Mouse (Mus musculus) heart, embryonic 12.5 days (tissue): ENCODE data around the gene Tmem41a. TPM values are rescaled to one million over a fixed set of nuclear protein-coding genes. Genes with fewer than 3 reads are reported as not detected.
"Not testable (repeated sequence)": the region's sequence is repeated elsewhere in the genome, so short reads cannot be mapped to it uniquely, and the experiment has no call there.

Source experiments
- ATAC-seq: fragments of 200-750 bp; cut with Nextera tagmentation; 2 replicates; pipeline ENCODE4 v1.8.0; 2017; ENCODE audit warnings: moderate TSS enrichment, moderate library complexity; ENCODE audit not compliant: insufficient number of reproducible peaks, low FRiP score
- H3K27ac ChIP-seq: fragments of 300-500 bp; sonication (generic); 2 replicates; pipeline ENCODE4 v1.5.1; 2016; ENCODE audit warnings: mild to moderate bottlenecking, moderate library complexity; ENCODE audit not compliant: poor library complexity, severe bottlenecking
- H3K27me3 ChIP-seq: fragments of 300-500 bp; sonication (generic); replicated peaks from 2 replicates; pipeline ENCODE4 v1.6.1; 2016; ENCODE audit warnings: mild to moderate bottlenecking, moderate library complexity
- H3K36me3 ChIP-seq: fragments of 300-500 bp; sonication (generic); 2 replicates; pipeline ENCODE4 v1.6.1; 2016; ENCODE audit warnings: mild to moderate bottlenecking, moderate library complexity
- H3K4me1 ChIP-seq: fragments of 300-500 bp; sonication (generic); replicated peaks from 2 replicates; pipeline ENCODE4 v1.6.1; 2016; ENCODE audit warnings: mild to moderate bottlenecking
- H3K4me2 ChIP-seq: fragments of 300-500 bp; sonication (generic); 2 replicates; pipeline ENCODE4 v1.6.1; 2016; ENCODE audit warnings: mild to moderate bottlenecking, moderate library complexity
- H3K4me3 ChIP-seq: fragments of 300-500 bp; sonication (generic); 2 replicates; pipeline ENCODE4 v1.5.1; 2016; ENCODE audit warnings: mild to moderate bottlenecking
- H3K9ac ChIP-seq: fragments of 300-500 bp; sonication (generic); 2 replicates; pipeline ENCODE4 v1.6.1; 2016; ENCODE audit warnings: mild to moderate bottlenecking, moderate library complexity
- H3K9me3 ChIP-seq: fragments of 300-500 bp; sonication (generic); replicated peaks from 2 replicates; pipeline ENCODE4 v1.6.1; 2016; ENCODE audit warnings: mild to moderate bottlenecking, moderate library complexity
- WGBS: fragments of 180-500 bp; shearing (Covaris S2); methylation state at CpG from one replicate; pipeline ENCODE4 v1.1.7; 2016; 5-methylcytosine and 5-hydroxymethylcytosine counted together
- polyA plus RNA-seq: library from polyadenylated mRNA; unstranded; fragments of >200 nt; fragmentation: Nextera tagmentation; extraction: Ambion mirVana; gene quantifications from 2 replicates; pipeline ENCODE4 v1.2.1, GENCODE M21; 2016

Tmem41a gene
- polyA plus RNA-seq, result 37.6 and 37.8 TPM in 2 replicates

GRCm38 (mm10) chr16:21946761-21947715, at the start of gene Tmem41a:
Gene Tmem41a, minus strand, starts transcription at chr16:21947552.
- H3K36me3 ChIP-seq, result 0 out of 2 replicates have a peak, but pooled peaks cover 4% of the 10 kb centered on the region
- H3K9ac ChIP-seq, result peak within 1 kb of the TSS; percentile 80
- peak; percentile 95 for ATAC-seq
- H3K4me3 ChIP-seq, result peak within 1 kb of the TSS; percentile 80
- WGBS, result under 1% methylated on average over 63 of the region's 63 CpGs
- no peaks in the 10 kb centered on the region for H3K9me3 ChIP-seq
- H3K27ac ChIP-seq, result peak within 1 kb of the TSS; percentile 58
- no peaks in the 10 kb centered on the region; the same call in 1 of the 2 replicates for H3K27me3 ChIP-seq
- H3K4me2 ChIP-seq, result peak within 1 kb of the TSS; percentile 91
- H3K4me1 ChIP-seq, result peaks cover 18% of the 10 kb centered on the region

GRCm38 (mm10) chr16:21996402-21996801, 49.0 kb upstream of the Tmem41a start:
- Histone ChIP-seq H3K4me3 (no peak overlapping the region), H3K27ac (no peak overlapping the region), H3K4me1 (peaks cover 10% of the 10 kb centered on the region), H3K36me3 (no peaks in the 10 kb centered on the region), H3K9me3 (no peaks in the 10 kb centered on the region), H3K27me3 (no peaks in the 10 kb centered on the region), H3K4me2 (no peak overlapping the region), H3K9ac (no peak overlapping the region)
- 44% methylated on average over 4 of the region's 4 CpGs for WGBS
- ATAC-seq, result no peak

DNA sequence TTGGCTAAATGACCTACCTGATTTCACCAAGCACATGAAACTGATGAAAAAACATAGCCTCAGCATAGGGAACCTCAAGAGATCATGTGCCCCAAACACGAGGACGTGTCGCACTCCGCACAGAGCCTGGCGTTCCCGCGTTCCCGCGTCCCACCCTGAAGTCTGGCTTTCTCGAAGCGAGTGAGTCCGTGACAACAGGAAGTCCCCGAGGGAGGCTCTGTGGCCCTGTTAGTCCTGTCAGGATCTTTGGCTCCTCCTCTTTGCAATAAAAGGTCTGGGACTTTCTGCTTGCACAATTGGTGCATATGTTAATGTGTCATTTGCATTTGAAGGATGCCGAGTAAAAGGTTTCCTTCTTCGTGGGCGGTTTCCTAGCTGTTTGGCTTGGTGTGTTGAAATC, 48.0 kb upstream of the Tmem41a start, which contains the start of gene Liph:
Gene Liph, minus strand, starts transcription at position 360 of the 400 bp plus-strand sequence.
- Histone ChIP-seq H3K4me2 (peak within 1 kb of the TSS; percentile 64), H3K27me3 (no peaks in the 10 kb centered on the region), H3K27ac (no peak within 1 kb of the TSS), H3K4me1 (peaks cover 10% of the 10 kb centered on the region), H3K36me3 (no peaks in the 10 kb centered on the region), H3K9me3 (no peaks in the 10 kb centered on the region), H3K4me3 (peak within 1 kb of the TSS; percentile 25; the same call in 1 of the 2 replicates), H3K9ac (no peak within 1 kb of the TSS; the same call in 1 of the 2 replicates)
- WGBS, result 13% methylated on average over 16 of the region's 16 CpGs
- no peak for ATAC-seq

DNA sequence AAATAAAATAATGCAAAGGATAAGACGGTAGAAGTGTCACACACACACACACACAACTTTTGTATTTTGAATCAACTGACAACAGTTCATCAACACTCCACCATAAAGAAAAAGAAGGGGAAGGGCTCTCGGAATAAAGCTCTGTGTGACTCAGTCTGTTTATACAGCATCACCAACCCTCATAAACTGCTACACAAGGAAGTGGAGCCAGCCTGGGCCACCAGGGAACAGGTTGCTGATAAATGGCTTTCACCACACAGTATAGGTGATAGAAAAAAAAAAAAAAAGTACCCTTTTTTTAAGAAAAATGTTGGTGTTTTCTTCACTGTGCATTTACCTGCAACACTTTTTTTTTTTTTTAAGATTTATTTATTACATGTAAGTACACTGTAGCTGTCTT, 44.4 kb upstream of the Tmem41a start:
- Histone ChIP-seq H3K9me3 (no peaks in the 10 kb centered on the region), H3K4me1 (peaks cover 3% of the 10 kb centered on the region), H3K4me2 (no peak overlapping the region), H3K27ac (no peak overlapping the region), H3K4me3 (no peak overlapping the region), H3K27me3 (no peaks in the 10 kb centered on the region), H3K36me3 (no peaks in the 10 kb centered on the region), H3K9ac (no peak overlapping the region)
- no peak for ATAC-seq
- 73% methylated on average over 2 of the region's 2 CpGs for WGBS

DNA sequence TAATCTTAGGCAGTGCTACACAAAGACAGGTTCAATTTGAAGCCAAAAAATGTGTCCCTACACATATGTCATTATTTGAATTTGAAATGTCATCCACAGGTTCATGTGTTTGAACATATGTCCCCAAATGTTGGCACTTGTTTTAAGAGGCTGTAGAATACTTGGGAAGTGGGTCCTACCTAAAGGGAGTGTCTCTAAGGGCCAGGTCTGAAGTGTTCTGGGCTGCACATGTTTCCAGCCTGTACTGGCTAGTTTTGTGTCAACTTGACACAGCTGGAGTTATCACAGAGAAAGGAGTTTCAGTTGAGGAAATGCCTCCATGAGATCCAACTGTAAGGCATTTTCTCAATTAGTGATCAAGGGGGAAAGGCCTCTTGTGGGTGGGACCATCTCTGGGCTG, 43.5 kb upstream of the Tmem41a start:
- H3K9ac ChIP-seq, H3K27me3 ChIP-seq, H3K4me2 ChIP-seq, ATAC-seq, H3K27ac ChIP-seq, H3K4me1 ChIP-seq, H3K36me3 ChIP-seq, H3K4me3 ChIP-seq, H3K9me3 ChIP-seq: not testable (repeated sequence)

DNA sequence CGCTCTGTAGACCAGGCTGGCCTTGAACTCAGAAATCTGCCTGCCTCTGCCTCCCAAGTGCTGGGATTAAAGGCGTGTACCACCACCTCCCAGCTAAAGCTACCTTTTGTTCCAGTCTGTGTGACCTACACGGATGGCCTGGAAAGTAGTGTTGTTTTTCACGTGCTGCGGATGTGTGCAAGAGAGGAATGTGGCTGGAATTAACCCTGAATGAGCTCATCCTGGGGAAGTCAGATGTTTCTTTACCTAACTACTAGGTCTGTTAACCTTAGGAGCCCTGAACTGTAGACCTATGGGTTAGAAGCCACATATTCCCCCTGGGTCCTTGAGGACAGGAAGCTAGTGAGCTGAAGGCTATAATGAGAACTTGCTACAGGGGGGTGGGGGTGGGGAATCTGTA, 40.6 kb upstream of the Tmem41a start:
- no peak for ATAC-seq
- Histone ChIP-seq H3K4me2 (no peak overlapping the region), H3K36me3 (no peaks in the 10 kb centered on the region), H3K4me1 (no peaks in the 10 kb centered on the region), H3K27ac (no peak overlapping the region), H3K9me3 (no peaks in the 10 kb centered on the region), H3K27me3 (no peaks in the 10 kb centered on the region), H3K9ac (no peak overlapping the region), H3K4me3 (no peak overlapping the region)
- WGBS, result 59% methylated on average over 5 of the region's 5 CpGs

- 54% methylated on average over 3 of the region's 3 CpGs for WGBS
- Histone ChIP-seq H3K4me1 (no peaks in the 10 kb centered on the region), H3K9me3 (no peaks in the 10 kb centered on the region; the same call in 1 of the 2 replicates), H3K4me2 (no peak overlapping the region), H3K36me3 (no peaks in the 10 kb centered on the region), H3K9ac (no peak overlapping the region), H3K4me3 (no peak overlapping the region), H3K27ac (no peak overlapping the region), H3K27me3 (no peaks in the 10 kb centered on the region)
- no peak for ATAC-seq
Observed at GRCm38 (mm10) chr16:21986191-21986590, 38.8 kb upstream of the Tmem41a start.

- H3K27me3 ChIP-seq, result no peaks in the 10 kb centered on the region
- H3K4me2 ChIP-seq, result no peak overlapping the region
- 78% methylated on average over 12 of the region's 12 CpGs for WGBS
- H3K27ac ChIP-seq, result no peak overlapping the region
- ATAC-seq, result no peak
- H3K9me3 ChIP-seq, result no peaks in the 10 kb centered on the region; the same call in 1 of the 2 replicates
- H3K4me1 ChIP-seq, result no peaks in the 10 kb centered on the region
- no peaks in the 10 kb centered on the region for H3K36me3 ChIP-seq
- no peak overlapping the region for H3K9ac ChIP-seq
- H3K4me3 ChIP-seq, result no peak overlapping the region
Observed at GRCm38 (mm10) chr16:21984091-21984490, 36.7 kb upstream of the Tmem41a start.

DNA sequence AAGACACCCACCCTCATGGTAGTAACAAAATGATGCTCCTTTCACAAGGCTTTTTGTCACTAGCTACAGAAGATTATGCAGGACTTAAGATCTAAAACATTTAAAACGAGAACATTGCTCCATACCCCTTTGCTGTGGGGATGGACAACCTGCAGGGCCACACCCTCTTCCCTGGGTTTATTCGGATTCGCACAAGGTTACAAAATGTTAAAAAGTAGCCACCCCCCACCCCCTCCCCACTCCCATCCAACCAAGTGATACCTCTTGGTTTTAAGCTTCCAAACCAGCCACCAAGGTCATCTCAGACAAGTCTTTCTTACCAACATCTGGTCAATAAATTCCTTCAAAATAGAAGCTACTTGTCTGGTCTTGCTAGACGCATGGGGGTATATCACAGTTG, 36.2 kb upstream of the Tmem41a start:
- no peaks in the 10 kb centered on the region for H3K36me3 ChIP-seq
- H3K4me3 ChIP-seq, result no peak overlapping the region
- ATAC-seq, result no peak
- H3K27me3 ChIP-seq, result no peaks in the 10 kb centered on the region
- no peaks in the 10 kb centered on the region for H3K4me1 ChIP-seq
- no peak overlapping the region for H3K4me2 ChIP-seq
- no peaks in the 10 kb centered on the region; the same call in 1 of the 2 replicates for H3K9me3 ChIP-seq
- no peak overlapping the region for H3K9ac ChIP-seq
- no peak overlapping the region for H3K27ac ChIP-seq
- WGBS, result 83% methylated on average over 4 of the region's 4 CpGs

GRCm38 (mm10) chr16:21983146-21983545, 35.8 kb upstream of the Tmem41a start:
- no peaks in the 10 kb centered on the region for H3K4me1 ChIP-seq
- ATAC-seq, result no peak
- H3K9ac ChIP-seq, result no peak overlapping the region
- H3K36me3 ChIP-seq, result no peaks in the 10 kb centered on the region
- H3K4me2 ChIP-seq, result no peak overlapping the region
- 91% methylated on average over 9 of the region's 9 CpGs for WGBS
- no peak overlapping the region for H3K27ac ChIP-seq
- H3K27me3 ChIP-seq, result no peaks in the 10 kb centered on the region
- no peak overlapping the region for H3K4me3 ChIP-seq
- H3K9me3 ChIP-seq, result no peaks in the 10 kb centered on the region; the same call in 1 of the 2 replicates

DNA sequence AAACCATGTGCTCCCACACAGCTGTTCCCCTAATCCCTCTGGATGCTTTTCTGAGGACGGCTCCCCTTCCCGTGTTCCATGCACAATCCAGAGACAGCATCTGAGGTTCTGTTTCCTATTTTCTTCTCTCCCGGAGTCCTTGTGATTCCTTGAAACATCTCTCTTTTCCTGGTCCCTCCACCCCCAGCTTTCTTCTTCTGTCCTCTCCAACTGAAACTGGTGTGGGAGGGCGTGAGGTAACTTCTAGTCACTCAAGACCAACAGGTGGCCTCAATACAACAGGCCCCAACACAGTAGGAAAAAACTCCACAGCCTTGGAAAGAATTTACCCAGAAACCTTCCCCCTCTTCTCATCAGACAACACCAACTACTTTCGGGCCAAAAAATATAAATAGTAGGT, 30.0 kb upstream of the Tmem41a start:
- peaks cover 10% of the 10 kb centered on the region; the same call in 1 of the 2 replicates for H3K4me1 ChIP-seq
- 69% methylated on average over 5 of the region's 5 CpGs for WGBS
- H3K27ac ChIP-seq, result no peak overlapping the region
- H3K27me3 ChIP-seq, result peaks cover 5% of the 10 kb centered on the region; the same call in 1 of the 2 replicates
- H3K4me3 ChIP-seq, result no peak overlapping the region
- H3K9me3 ChIP-seq, result no peaks in the 10 kb centered on the region; the same call in 1 of the 2 replicates
- no peak overlapping the region for H3K9ac ChIP-seq
- H3K4me2 ChIP-seq, result no peak overlapping the region
- no peak for ATAC-seq
- H3K36me3 ChIP-seq, result no peaks in the 10 kb centered on the region
